23 mouse cellular contexts compared by ENCODE assay signal in genomic region chr1:172029914-172030313, GRCm38 (mm10). TPM values are rescaled to one million over a fixed set of nuclear protein-coding genes. Genes with fewer than 3 reads are reported as not detected.
"Had no signal": no experiment of that assay in that cellular context is flagged by ENCODE, and none has a peak within 500 bp of the region (broad histone marks: within the 10 kb centered on the region; RNA-seq: fewer than 3 reads in every experiment).

No protein-coding gene starts in this region.

- H3K27ac ChIP-seq: limb, embryonic 10.5 days; limb, embryonic 13.5 days; liver, embryonic 12.5 days; liver, embryonic 15.5 days; midbrain, embryonic 12.5 days; stomach, postnatal 0 days had no signal

- H3K4me3 ChIP-seq: limb, embryonic 10.5 days; limb, embryonic 13.5 days; liver, embryonic 12.5 days; liver, embryonic 15.5 days; midbrain, embryonic 12.5 days had no signal

- DNase-seq: kidney, adult 9 months; kidney, postnatal 14 days; kidney, postnatal 4 days; liver; lung, adult 18-20 months; lung, postnatal 14 days; lung, postnatal 4 days; thymus, adult 2 months; thymus, postnatal 14 days; thymus, postnatal 4 days had no signal

- ATAC-seq: liver, embryonic 12.5 days; midbrain, embryonic 16.5 days had no signal

- H3K9me3 ChIP-seq: limb, embryonic 10.5 days; limb, embryonic 13.5 days; liver, embryonic 12.5 days; liver, embryonic 15.5 days; midbrain, embryonic 12.5 days had no signal

- H3K27me3 ChIP-seq: limb, embryonic 13.5 days; midbrain, embryonic 12.5 days had no signal

- H3K36me3 ChIP-seq: limb, embryonic 10.5 days; limb, embryonic 13.5 days; liver, embryonic 12.5 days; liver, embryonic 15.5 days; midbrain, embryonic 12.5 days had no signal

- H3K9ac ChIP-seq: limb, embryonic 13.5 days; liver, embryonic 12.5 days; liver, embryonic 15.5 days; midbrain, embryonic 12.5 days had no signal

- H3K4me2 ChIP-seq: limb, embryonic 13.5 days; liver, embryonic 12.5 days; liver, embryonic 15.5 days; midbrain, embryonic 12.5 days had no signal

RNA-seq across cellular contexts. Expression of gene Nhlh1, which starts 27.5 kb away (rescaled TPM):
- total RNA-seq: megakaryocyte progenitor cell, adult 5-6 weeks; megakaryocyte-erythroid progenitor cell, adult 5-6 weeks; monocyte, adult 5-6 weeks had no signal
- polyA plus RNA-seq: kidney, embryonic 16.5 days; limb, embryonic 10.5 days; limb, embryonic 13.5 days; liver, embryonic 12.5 days; liver, embryonic 15.5 days; lung, embryonic 16.5 days; stomach, embryonic 14.5 days; stomach, postnatal 0 days had no signal
